Mouse (Mus musculus) kidney, postnatal 10 days (tissue): ENCODE results near the gene 2700049A03Rik.
A peak's percentile ranks its signal among the peaks of the same experiment; 100 is the strongest.

Experiments used
- DNase-seq: peaks from one replicate; pipeline ENCODE4 v3.0.0; 2021; ENCODE audit warnings: mixed read lengths

2700049A03Rik gene

GRCm38 (mm10) chr12:71184396-71184795 lies 47.7 kb downstream of the 2700049A03Rik start:
- DNase-seq, result no peak

GRCm38 (mm10) chr12:71192705-71193104 lies 56.1 kb downstream of the 2700049A03Rik start:
- DNase-seq, result no peak

GRCm38 (mm10) chr12:71197671-71198070 lies 61.0 kb downstream of the 2700049A03Rik start:
- DNase-seq, result peak; percentile 38

DNA sequence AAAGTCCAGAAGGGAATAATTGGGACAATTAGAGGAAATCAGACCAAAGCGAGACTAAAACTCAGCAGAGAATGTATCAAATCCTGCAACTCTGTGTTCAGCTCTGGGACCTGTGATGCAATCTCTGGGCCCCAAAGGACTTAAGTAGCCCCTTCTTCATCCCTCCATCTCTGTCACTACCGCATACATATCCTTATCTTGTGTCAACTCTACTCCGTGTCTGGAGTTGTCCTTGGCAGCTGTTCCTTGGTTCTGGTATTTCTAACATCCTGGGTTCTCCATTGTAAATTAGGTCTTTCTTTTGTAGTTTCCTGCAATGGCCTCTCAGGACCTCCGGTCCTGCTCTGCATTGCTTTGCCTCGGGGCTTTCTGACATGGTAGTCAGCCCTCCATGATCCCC lies 65.1 kb downstream of the 2700049A03Rik start:
- no peak for DNase-seq

DNA sequence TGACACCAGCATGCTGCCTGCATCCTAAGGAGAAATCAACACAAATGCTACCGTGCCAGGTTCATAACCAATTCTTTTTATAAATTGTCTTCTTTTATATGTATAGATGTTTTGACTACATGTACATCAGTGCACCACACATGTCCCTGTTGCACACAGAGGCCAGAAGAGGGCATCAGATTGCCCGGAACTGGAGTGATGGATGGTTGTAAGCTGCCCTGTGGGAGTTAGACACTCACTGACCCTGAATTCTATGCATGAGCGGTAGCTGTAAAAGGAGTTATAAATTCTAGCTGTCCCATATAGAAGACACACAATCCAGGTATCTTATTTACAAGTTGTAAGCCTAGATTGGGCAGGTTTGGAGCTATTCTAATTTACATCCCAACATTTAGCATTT lies 67.7 kb downstream of the 2700049A03Rik start:
- DNase-seq, result no peak

DNA sequence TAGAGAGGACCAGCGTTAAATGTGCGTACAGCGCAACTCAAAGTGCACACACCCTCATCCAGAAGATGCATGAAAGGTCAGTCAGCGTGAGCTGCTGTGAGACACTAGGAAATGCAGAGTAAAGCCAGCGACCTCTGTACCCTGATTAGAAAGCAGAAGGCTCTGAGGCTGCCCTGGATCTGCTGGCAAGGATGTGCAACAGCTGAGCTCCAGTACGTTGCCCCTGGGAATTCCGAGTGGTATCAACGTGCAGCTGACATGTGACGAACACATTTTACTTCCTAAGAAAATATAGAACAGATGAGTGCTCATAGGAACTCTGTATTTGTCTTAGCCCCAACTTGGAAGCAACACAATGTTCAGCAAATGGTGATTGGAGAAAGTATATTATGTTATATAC lies 80.5 kb downstream of the 2700049A03Rik start:
- DNase-seq, result no peak

GRCm38 (mm10) chr12:71217866-71218522 lies 81.3 kb downstream of the 2700049A03Rik start:
- peak; percentile 26 for DNase-seq

- no peak for DNase-seq
These were observed 86.1 kb downstream of the 2700049A03Rik start for GRCm38 (mm10) chr12:71222761-71223160.

- DNase-seq, result no peak
These were observed 91.1 kb downstream of the 2700049A03Rik start for GRCm38 (mm10) chr12:71227769-71228168.

DNA sequence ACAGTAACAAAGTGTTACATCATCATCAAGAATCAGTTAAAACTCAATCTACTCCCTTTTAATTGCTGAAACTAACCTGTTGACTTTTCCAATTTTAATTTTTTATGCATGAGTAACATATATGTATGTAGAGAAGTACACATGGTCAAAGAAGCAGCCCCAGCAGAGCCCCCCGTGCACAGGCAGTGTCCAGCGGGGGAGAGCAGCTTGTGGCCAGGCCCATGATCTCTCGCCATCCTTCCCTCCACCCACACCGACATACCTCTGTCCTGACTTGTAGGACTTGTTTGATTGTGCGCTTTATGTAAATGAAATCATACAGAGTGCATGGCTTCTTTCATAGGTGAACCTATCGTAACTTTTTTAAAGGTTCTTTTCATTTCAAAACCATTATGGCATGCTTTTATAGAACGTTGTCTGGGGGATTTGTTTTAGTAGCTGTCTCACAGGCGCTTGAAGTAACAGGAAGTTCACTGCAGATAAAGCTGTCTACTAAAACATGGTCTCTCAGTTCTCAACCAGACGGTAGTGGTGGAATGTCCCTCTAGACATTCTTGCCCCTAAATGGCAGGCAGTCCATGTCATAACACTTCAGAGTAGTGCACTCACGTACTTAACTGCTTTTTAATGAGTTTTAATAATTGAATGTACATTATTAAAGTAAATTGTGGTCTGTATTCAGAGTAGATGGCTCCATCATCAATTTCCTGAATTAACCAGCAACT lies 92.4 kb downstream of the 2700049A03Rik start:
- no peak for DNase-seq

GRCm38 (mm10) chr12:71231561-71231960 lies 94.9 kb downstream of the 2700049A03Rik start:
- no peak for DNase-seq

- DNase-seq, result no peak
These were observed 96.8 kb downstream of the 2700049A03Rik start for GRCm38 (mm10) chr12:71233426-71233825.

DNA sequence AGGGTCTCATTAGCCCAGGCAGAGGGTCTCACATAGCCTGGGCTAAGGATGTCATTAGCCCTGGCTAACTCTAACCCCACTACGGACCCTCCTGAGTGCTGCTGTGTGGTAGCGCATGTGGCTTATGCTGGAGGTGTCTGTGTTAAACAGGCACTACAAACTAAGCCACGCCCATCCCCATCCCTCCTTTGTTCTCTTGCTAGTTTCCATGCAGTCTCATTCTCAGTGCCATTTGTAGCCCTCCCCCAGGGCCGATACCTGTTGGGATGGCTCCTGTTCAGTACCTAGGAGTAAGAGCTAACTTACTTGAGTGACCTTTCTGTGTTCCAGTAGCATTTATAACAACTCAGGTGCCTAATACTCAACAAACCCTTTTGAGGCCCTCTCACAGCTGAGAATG lies 100.4 kb downstream of the 2700049A03Rik start:
- DNase-seq, result no peak

DNA sequence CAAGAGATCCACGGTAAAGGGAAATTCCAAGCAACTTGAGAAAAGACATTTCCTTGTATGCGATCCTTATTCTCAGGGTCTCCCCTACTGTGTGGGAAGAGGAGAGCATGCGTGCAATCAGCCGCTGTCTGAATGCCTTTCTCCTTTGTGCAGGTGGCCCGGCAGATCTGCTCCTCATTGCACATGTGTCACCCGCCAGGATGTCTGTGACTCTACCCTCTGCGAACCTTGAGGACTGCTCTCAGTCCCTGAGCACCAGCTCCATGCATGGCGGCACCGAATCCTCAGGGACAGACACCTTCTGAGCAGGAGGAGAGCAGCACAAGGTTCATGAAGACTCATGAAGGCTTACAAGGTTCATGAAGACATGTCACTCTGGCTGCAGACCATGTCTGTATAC lies 106.1 kb downstream of the 2700049A03Rik start:
- DNase-seq, result no peak

- DNase-seq, result no peak
These were observed 108.2 kb downstream of the 2700049A03Rik start for GRCm38 (mm10) chr12:71244766-71245390.

- no peak for DNase-seq
These were observed 110.5 kb downstream of the 2700049A03Rik start for GRCm38 (mm10) chr12:71247191-71247590.

- no peak for DNase-seq
These were observed 112.7 kb downstream of the 2700049A03Rik start for GRCm38 (mm10) chr12:71249348-71249747.

DNA sequence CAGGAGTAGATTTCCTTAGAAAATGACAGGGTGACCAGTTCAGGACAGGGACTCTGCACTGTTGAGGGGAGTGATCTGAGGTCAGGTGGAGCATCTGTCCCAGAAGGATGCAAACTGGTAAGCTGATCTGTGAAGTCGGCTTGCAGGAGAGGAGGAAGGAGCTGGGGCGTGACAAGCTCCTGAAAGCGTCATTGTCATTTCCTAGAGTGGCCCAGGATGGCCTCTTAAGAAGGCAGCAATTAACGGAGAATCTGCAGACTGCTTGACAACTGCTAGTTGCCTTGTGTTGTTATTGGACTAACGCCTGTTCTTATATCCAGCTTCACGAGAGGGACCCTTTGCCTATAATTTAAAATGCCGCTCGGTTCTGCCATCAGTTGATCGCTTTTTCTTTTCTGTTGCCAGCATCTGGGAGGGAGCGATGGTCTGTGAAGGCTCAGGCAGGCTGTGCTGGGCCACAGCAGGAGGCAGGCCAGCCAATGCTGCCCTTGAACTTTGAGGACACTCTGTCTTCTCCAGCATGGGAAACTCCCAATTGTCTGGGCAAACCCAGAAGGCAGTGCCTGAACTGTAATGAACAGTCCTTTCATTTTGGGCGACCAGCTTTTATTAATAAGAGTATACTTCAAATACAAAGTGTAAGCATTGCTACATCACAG lies 116.0 kb downstream of the 2700049A03Rik start:
- DNase-seq, result no peak

GRCm38 (mm10) chr12:71254779-71255178 lies 118.1 kb downstream of the 2700049A03Rik start:
- no peak for DNase-seq

DNA sequence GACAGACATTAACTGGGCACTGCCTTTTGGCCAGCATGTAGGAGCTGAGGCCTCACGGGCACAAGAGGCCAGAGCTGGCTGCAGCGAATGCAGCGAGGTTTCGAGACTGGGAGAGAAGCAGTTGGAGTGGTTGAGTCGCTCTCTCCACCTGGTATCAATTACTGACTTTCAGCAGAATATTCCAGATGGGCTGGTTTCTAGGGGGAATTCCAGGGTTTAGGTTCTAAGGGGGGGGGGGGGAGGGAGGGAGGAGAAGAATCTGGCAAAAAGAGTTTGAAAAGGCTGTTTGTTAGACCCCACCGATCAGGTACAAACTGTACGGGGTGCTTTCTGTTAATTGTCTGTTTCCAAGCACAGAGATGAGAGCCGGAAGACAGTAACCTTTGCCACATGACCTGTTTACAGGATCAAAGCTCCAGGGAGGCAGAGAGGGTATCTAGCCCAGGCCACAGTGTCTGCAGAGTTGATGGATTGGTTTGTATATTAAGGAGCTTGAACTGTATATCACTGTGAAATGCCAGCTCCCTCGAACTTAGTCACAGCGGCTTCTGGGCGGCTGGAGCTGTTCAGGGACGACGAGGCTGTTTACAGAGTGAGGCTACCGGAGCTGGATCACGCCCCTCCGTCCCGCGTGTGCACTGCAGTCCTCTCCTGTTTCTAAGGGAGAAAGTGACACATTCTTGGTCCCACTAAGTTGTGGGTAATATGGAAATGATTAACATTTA lies 121.7 kb downstream of the 2700049A03Rik start:
- no peak for DNase-seq

GRCm38 (mm10) chr12:71264211-71264610 lies 127.6 kb downstream of the 2700049A03Rik start:
- DNase-seq, result no peak

GRCm38 (mm10) chr12:71269367-71269766 lies 132.7 kb downstream of the 2700049A03Rik start:
- no peak for DNase-seq

- DNase-seq, result no peak
These were observed 134.5 kb downstream of the 2700049A03Rik start for GRCm38 (mm10) chr12:71271131-71271530.
